Mouse (Mus musculus) kidney, embryonic 16.5 days (tissue): ENCODE results near the gene Ttll3. TPM values are rescaled to one million over a fixed set of nuclear protein-coding genes. Genes with fewer than 3 reads are reported as not detected.

Source experiments
- ATAC-seq: fragments of 200-750 bp; cut with Nextera tagmentation; 2 replicates; pipeline ENCODE4 v1.8.0; 2017; ENCODE audit warnings: moderate TSS enrichment; ENCODE audit not compliant: low FRiP score, low TSS enrichment
- H3K27ac ChIP-seq: fragments of 300-500 bp; sonication (generic); 2 replicates; pipeline ENCODE4 v1.5.1; 2014; ENCODE audit warnings: low read length
- H3K27me3 ChIP-seq: fragments of 300-500 bp; sonication (generic); 2 replicates; pipeline ENCODE4 v1.6.1; 2014; ENCODE audit warnings: low read length, control low read depth, mixed read lengths; ENCODE audit not compliant: insufficient read depth
- H3K36me3 ChIP-seq: fragments of 300-500 bp; sonication (generic); 2 replicates; pipeline ENCODE4 v1.6.1; 2014; ENCODE audit warnings: low read length, control low read depth, mixed read lengths; ENCODE audit not compliant: insufficient read depth
- H3K4me1 ChIP-seq: fragments of 300-500 bp; sonication (generic); 2 replicates; pipeline ENCODE4 v1.6.1; 2014; ENCODE audit warnings: low read length, control low read depth, mixed read lengths; ENCODE audit not compliant: insufficient read depth
- H3K4me2 ChIP-seq: fragments of 300-500 bp; sonication (generic); replicated peaks from 2 replicates; pipeline ENCODE4 v1.6.1; 2014; ENCODE audit warnings: low read depth, low read length
- H3K4me3 ChIP-seq: fragments of 300-500 bp; sonication (generic); 2 replicates; pipeline ENCODE4 v1.5.1; 2014; ENCODE audit warnings: mild to moderate bottlenecking, low read length
- H3K9ac ChIP-seq: fragments of 300-500 bp; sonication (generic); replicated peaks from 2 replicates; pipeline ENCODE4 v1.6.1; 2014; ENCODE audit warnings: low read length
- H3K9me3 ChIP-seq: fragments of 300-500 bp; sonication (generic); 2 replicates; pipeline ENCODE4 v1.6.1; 2016; ENCODE audit warnings: low read length, control low read depth
- whole genome bisulfite sequencing: fragments of 180-500 bp; shearing (Covaris S2); extraction: QIAGEN DNeasy Blood & Tissue Kit; methylation state at CpG from one replicate; pipeline ENCODE4 v1.1.7; 2014; 5-methylcytosine and 5-hydroxymethylcytosine counted together
- polyA plus RNA-seq: library from polyadenylated mRNA; unstranded; fragments of >200 nt; fragmentation: Nextera tagmentation; extraction: Ambion mirVana; gene quantifications from 2 replicates; pipeline ENCODE4 v1.2.1, GENCODE M21; 2015

Gene Ttll3
- polyA plus RNA-seq, 1 experiment from 2014 or later, result 3.4 TPM

DNA sequence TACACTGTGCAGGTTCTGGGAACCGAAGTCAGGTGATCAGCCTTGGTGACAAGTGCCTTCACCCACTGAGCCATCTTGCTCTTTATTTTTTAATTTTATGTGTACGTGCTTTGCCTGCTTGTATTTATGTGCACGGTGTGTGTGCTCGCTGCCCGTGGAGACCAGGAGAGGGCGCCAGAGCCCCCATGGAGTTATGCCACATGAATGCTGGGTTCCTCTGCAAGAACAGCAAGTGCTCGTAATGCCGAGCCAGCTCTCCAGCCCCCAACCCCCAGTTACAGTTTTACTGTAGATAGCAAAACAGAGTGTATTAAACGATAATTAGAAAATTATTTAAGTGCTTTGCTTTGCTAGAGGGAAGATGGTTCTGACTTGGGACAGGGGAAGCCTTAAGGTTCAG, 17.6 kb downstream of the Ttll3 start:
- H3K4me2 ChIP-seq, result no peak overlapping the region
- 72% methylated on average over 9 of the region's 9 CpGs for WGBS
- no peaks in the 10 kb centered on the region for H3K27me3 ChIP-seq
- 0 out of 2 replicates have a peak, but pooled peaks cover 4% of the 10 kb centered on the region for H3K36me3 ChIP-seq
- ATAC-seq, result no peak
- H3K27ac ChIP-seq, result no peak overlapping the region
- H3K9ac ChIP-seq, result no peak overlapping the region
- no peaks in the 10 kb centered on the region for H3K9me3 ChIP-seq
- H3K4me1 ChIP-seq, result no peaks in the 10 kb centered on the region
- H3K4me3 ChIP-seq, result no peak overlapping the region

DNA sequence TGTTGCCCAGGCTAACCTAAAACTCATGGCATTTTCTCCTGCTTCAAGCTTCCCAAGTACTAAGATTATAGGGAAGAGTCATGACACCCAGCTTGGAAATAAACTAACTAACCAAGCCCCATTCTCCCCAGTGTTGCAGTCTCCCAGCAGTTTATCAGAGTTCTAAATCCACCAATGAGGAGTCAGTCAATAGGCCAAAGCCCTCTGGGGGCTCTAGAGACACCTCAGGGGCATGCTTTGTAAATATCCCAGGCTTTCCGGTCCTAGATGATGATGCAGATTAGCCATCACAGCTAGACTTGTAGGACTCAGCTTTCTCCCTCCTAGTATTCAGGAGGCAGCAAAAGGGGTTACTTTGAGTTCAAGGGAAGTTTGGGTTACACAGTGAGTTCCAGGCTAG, 20.9 kb downstream of the Ttll3 start:
- no peak overlapping the region for H3K27ac ChIP-seq
- peaks cover 9% of the 10 kb centered on the region for H3K36me3 ChIP-seq
- ATAC-seq, result no peak
- no peak overlapping the region for H3K9ac ChIP-seq
- no peak overlapping the region for H3K4me2 ChIP-seq
- WGBS, result 62% methylated on average over 1 of the region's 1 CpGs
- H3K27me3 ChIP-seq, result no peaks in the 10 kb centered on the region
- H3K9me3 ChIP-seq, result no peaks in the 10 kb centered on the region
- H3K4me1 ChIP-seq, result no peaks in the 10 kb centered on the region
- H3K4me3 ChIP-seq, result no peak overlapping the region

- Histone ChIP-seq H3K9me3 (no peaks in the 10 kb centered on the region), H3K9ac (no peak overlapping the region), H3K36me3 (peaks cover 14% of the 10 kb centered on the region), H3K4me2 (no peak overlapping the region), H3K27ac (no peak overlapping the region), H3K4me3 (no peak overlapping the region), H3K4me1 (peaks cover 14% of the 10 kb centered on the region), H3K27me3 (no peaks in the 10 kb centered on the region)
- no peak for ATAC-seq
- 89% methylated on average over 5 of the region's 5 CpGs for WGBS
Measured at GRCm38 (mm10) chr6:113416416-113416815, 27.4 kb downstream of the Ttll3 start.

- H3K4me1 ChIP-seq, result peaks cover 14% of the 10 kb centered on the region
Measured at GRCm38 (mm10) chr6:113418441-113419198, 29.6 kb downstream of the Ttll3 start.

DNA sequence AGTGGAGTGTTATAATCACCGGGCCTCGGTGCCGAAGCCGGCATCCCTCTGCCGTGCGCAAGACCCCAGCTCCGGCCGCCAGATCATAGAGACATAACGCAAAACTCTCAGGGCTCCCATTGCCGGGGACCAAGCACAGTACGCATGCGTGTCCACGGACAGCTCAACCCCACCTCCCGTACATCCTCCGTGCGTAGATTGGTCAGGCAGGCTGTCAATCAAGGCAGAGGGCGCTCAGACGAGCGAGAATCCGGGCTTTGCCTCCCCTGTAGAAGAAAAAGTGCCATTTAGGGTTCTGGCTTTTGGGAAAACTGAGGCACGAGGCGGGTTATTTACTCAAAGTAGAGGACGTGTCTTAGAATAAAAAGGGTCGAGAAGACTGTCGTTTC, 30.1 kb downstream of the Ttll3 start, which contains the start of gene Rpusd3:
Rpusd3 (minus strand) TSS at position 142 of the 389 bp plus-strand sequence.
- H3K27me3 ChIP-seq, result no peaks in the 10 kb centered on the region
- H3K36me3 ChIP-seq, result peaks cover 14% of the 10 kb centered on the region
- ATAC-seq, result peak; percentile 97
- H3K4me2 ChIP-seq, result peak within 1 kb of the TSS; percentile 63
- H3K27ac ChIP-seq, result peak within 1 kb of the TSS; percentile 70
- H3K9me3 ChIP-seq, result no peaks in the 10 kb centered on the region
- H3K9ac ChIP-seq, result peak within 1 kb of the TSS; percentile 81
- peaks cover 14% of the 10 kb centered on the region for H3K4me1 ChIP-seq
- under 1% methylated on average over 25 of the region's 25 CpGs for WGBS
- H3K4me3 ChIP-seq, result peak within 1 kb of the TSS; percentile 65

More at GRCm38 (mm10) chr6:113418441-113419198, 29.6 kb downstream of the Ttll3 start:
- Histone ChIP-seq H3K36me3 (peaks cover 14% of the 10 kb centered on the region), H3K9me3 (no peaks in the 10 kb centered on the region), H3K4me2 (peak overlapping the region; percentile 63), H3K27ac (peak overlapping the region; percentile 70), H3K4me3 (peak overlapping the region; percentile 65), H3K9ac (peak overlapping the region; percentile 81), H3K27me3 (no peaks in the 10 kb centered on the region)
- WGBS, result 9% methylated on average over 16 of the region's 16 CpGs
- peak; percentile 63 for ATAC-seq

GRCm38 (mm10) chr6:113423000-113423399, 33.9 kb downstream of the Ttll3 start:
- Histone ChIP-seq H3K27ac (no peak overlapping the region), H3K36me3 (no peaks in the 10 kb centered on the region), H3K9me3 (peaks cover 4% of the 10 kb centered on the region; the same call in 1 of the 2 replicates), H3K4me2 (no peak overlapping the region), H3K4me1 (peaks cover 10% of the 10 kb centered on the region), H3K9ac (no peak overlapping the region), H3K4me3 (no peak overlapping the region), H3K27me3 (no peaks in the 10 kb centered on the region)
- 73% methylated on average over 4 of the region's 4 CpGs for WGBS
- no peak for ATAC-seq

- Histone ChIP-seq H3K27ac (no peak overlapping the region), H3K9ac (no peak overlapping the region), H3K4me1 (0 out of 2 replicates have a peak, but pooled peaks cover 3% of the 10 kb centered on the region), H3K4me2 (no peak overlapping the region), H3K36me3 (no peaks in the 10 kb centered on the region), H3K27me3 (no peaks in the 10 kb centered on the region), H3K9me3 (peaks cover 4% of the 10 kb centered on the region; the same call in 1 of the 2 replicates), H3K4me3 (no peak overlapping the region)
- ATAC-seq, result no peak
- WGBS, result 81% methylated on average over 7 of the region's 7 CpGs
Measured at GRCm38 (mm10) chr6:113424187-113424586, 35.1 kb downstream of the Ttll3 start.

DNA sequence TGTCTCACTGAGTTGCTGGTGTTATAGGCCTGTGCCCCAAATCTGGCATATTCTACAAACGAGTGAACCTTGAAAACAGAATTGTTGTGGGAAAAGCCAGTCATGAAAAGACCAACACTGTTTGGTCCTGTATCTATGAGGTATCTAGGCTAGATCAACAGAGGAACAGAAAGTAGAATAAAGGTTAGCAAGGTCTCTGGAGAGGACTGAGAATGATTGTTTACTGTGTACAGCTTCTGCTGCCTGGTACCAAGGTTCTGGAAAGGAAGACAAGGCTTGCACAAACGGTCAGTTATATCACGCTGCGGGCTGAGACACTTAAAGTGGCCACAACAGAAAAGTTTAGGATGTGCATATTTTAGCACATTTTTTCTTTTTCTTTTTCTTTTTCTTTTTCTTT, 37.6 kb downstream of the Ttll3 start:
- Histone ChIP-seq H3K9me3 (peaks cover 4% of the 10 kb centered on the region; the same call in 1 of the 2 replicates), H3K36me3 (no peaks in the 10 kb centered on the region), H3K4me3 (no peak overlapping the region), H3K27me3 (no peaks in the 10 kb centered on the region), H3K4me2 (no peak overlapping the region), H3K27ac (no peak overlapping the region), H3K4me1 (no peaks in the 10 kb centered on the region), H3K9ac (no peak overlapping the region)
- no peak for ATAC-seq
- 93% methylated on average over 4 of the region's 4 CpGs for WGBS

DNA sequence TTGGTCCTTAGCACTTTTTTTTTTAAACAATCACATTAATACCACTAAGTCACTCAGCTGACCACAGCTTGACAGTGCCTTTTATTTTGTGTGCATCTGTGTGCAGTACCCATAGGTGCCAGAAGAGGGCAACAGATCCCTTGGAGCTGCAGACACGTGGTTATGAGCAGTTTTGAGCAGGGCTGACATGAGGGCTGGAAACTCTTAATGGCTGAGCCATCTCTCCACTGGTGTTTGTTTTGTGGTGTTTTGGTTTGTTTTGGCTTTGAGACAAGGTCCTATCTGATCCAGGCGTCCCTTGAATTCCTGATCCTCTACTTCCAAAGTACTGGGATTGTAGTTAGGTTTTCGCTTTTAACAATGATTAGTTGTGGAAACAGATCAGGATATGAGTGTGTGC, 38.3 kb downstream of the Ttll3 start:
- ATAC-seq, result no peak

GRCm38 (mm10) chr6:113428006-113428405, 38.9 kb downstream of the Ttll3 start:
- no peak for ATAC-seq
- Histone ChIP-seq H3K27me3 (no peaks in the 10 kb centered on the region), H3K9me3 (peaks cover 4% of the 10 kb centered on the region; the same call in 1 of the 2 replicates), H3K9ac (no peak overlapping the region), H3K4me3 (no peak overlapping the region), H3K36me3 (no peaks in the 10 kb centered on the region), H3K4me2 (no peak overlapping the region), H3K4me1 (no peaks in the 10 kb centered on the region), H3K27ac (no peak overlapping the region)
- 84% methylated on average over 16 of the region's 16 CpGs for WGBS

More for the DNA sequence above, 38.3 kb downstream of the Ttll3 start:
- Histone ChIP-seq H3K4me3 (no peak overlapping the region), H3K27me3 (no peaks in the 10 kb centered on the region), H3K36me3 (no peaks in the 10 kb centered on the region), H3K9me3 (peaks cover 4% of the 10 kb centered on the region; the same call in 1 of the 2 replicates), H3K4me2 (no peak overlapping the region), H3K4me1 (no peaks in the 10 kb centered on the region), H3K9ac (no peak overlapping the region), H3K27ac (no peak overlapping the region)
- 57% methylated on average over 3 of the region's 3 CpGs for WGBS
